Mouse (Mus musculus) E14TG2a.4 (cell line): ENCODE results near the gene Hacd2.

Experiments used
- CTCF ChIP-seq: conservative IDR thresholded peaks from 2 replicates; pipeline ENCODE4 v1.5.1; 2014; ENCODE audit warnings: low read length
- NANOG ChIP-seq: IDR thresholded peaks from 2 replicates; pipeline ENCODE4 v1.6.1; 2014; ENCODE audit warnings: borderline replicate concordance, low read length, mixed read lengths
- POU5F1 ChIP-seq: IDR thresholded peaks from 2 replicates; pipeline ENCODE4 v1.6.1; 2014; ENCODE audit warnings: low read length, borderline replicate concordance

GRCm38 (mm10) chr16:35140620-35140975 lies 118.4 kb downstream of the Hacd2 start:
- no peak for TF ChIP-seq CTCF
- no peak for TF ChIP-seq NANOG
- no peak for TF ChIP-seq POU5F1
